Mouse (Mus musculus): ENCODE measurements at regions not wholly inside any gene's neighbourhood (a gene's known extent, or its start where the extent isn't known, plus 50 kb on each side); places are given as distances from the start of the nearest gene placed in this dataset.

- no peak for ATAC-seq (replicated peaks; ENCODE audit: poor library complexity, severe bottlenecking)
Observed at GRCm38 (mm10) chr16:86949681-86950080, 404.3 kb upstream of the N6amt1 start.

GRCm38 (mm10) chr16:86945531-86946144 is 408.3 kb upstream of the N6amt1 start:
- no peak for ATAC-seq (replicated peaks; ENCODE audit: poor library complexity, severe bottlenecking)

GRCm38 (mm10) chr16:86945058-86945457 is 408.9 kb upstream of the N6amt1 start:
- ATAC-seq (replicated peaks; ENCODE audit: poor library complexity, severe bottlenecking): no peak

GRCm38 (mm10) chr16:86934989-86935388 is 419.0 kb upstream of the N6amt1 start:
- no peak for ATAC-seq (replicated peaks; ENCODE audit: poor library complexity, severe bottlenecking)

- ATAC-seq (replicated peaks; ENCODE audit: poor library complexity, severe bottlenecking): no peak
Observed at GRCm38 (mm10) chr16:86932765-86933164, 421.2 kb upstream of the N6amt1 start.

- ATAC-seq (replicated peaks; ENCODE audit: poor library complexity, severe bottlenecking): no peak
Observed at GRCm38 (mm10) chr16:86897967-86898710, 455.8 kb upstream of the N6amt1 start.

- no peak for ATAC-seq (replicated peaks; ENCODE audit: poor library complexity, severe bottlenecking)
Observed at GRCm38 (mm10) chr16:86894982-86895381, 459.0 kb upstream of the N6amt1 start.

- no peak for ATAC-seq (replicated peaks; ENCODE audit: poor library complexity, severe bottlenecking)
Observed at GRCm38 (mm10) chr16:86894333-86894732, 459.7 kb upstream of the N6amt1 start.

- no peak for ATAC-seq (replicated peaks; ENCODE audit: poor library complexity, severe bottlenecking)
Observed at GRCm38 (mm10) chr16:86888421-86888820, 465.6 kb upstream of the N6amt1 start.

GRCm38 (mm10) chr16:86887605-86888004 is 466.4 kb upstream of the N6amt1 start:
- ATAC-seq (replicated peaks; ENCODE audit: poor library complexity, severe bottlenecking): no peak

- no peak for ATAC-seq (replicated peaks; ENCODE audit: poor library complexity, severe bottlenecking)
Observed at GRCm38 (mm10) chr16:86883862-86884261, 470.1 kb upstream of the N6amt1 start.

GRCm38 (mm10) chr16:86882529-86882928 is 471.5 kb upstream of the N6amt1 start:
- no peak for ATAC-seq (replicated peaks; ENCODE audit: poor library complexity, severe bottlenecking)

GRCm38 (mm10) chr16:86881583-86881982 is 472.4 kb upstream of the N6amt1 start:
- no peak for ATAC-seq (replicated peaks; ENCODE audit: poor library complexity, severe bottlenecking)

- ATAC-seq (replicated peaks; ENCODE audit: poor library complexity, severe bottlenecking): no peak
Observed at GRCm38 (mm10) chr16:86860828-86861227, 493.2 kb upstream of the N6amt1 start.

GRCm38 (mm10) chr16:86855891-86856290 is 498.1 kb upstream of the N6amt1 start:
- ATAC-seq (replicated peaks; ENCODE audit: poor library complexity, severe bottlenecking): no peak

- ATAC-seq (replicated peaks; ENCODE audit: poor library complexity, severe bottlenecking): no peak
Observed at GRCm38 (mm10) chr16:86855312-86855711, 498.7 kb upstream of the N6amt1 start.

- ATAC-seq (replicated peaks; ENCODE audit: poor library complexity, severe bottlenecking): no peak
Observed at GRCm38 (mm10) chr16:86853398-86853797, 500.6 kb upstream of the N6amt1 start.

- no peak for ATAC-seq (replicated peaks; ENCODE audit: poor library complexity, severe bottlenecking)
Observed at GRCm38 (mm10) chr16:86838457-86839337, 515.3 kb upstream of the N6amt1 start.

GRCm38 (mm10) chr16:86827645-86828044 is 526.3 kb upstream of the N6amt1 start:
- ATAC-seq (replicated peaks; ENCODE audit: poor library complexity, severe bottlenecking): no peak

GRCm38 (mm10) chr16:86826641-86827040 is 527.3 kb upstream of the N6amt1 start:
- no peak for ATAC-seq (replicated peaks; ENCODE audit: poor library complexity, severe bottlenecking)

GRCm38 (mm10) chr16:86823496-86823895 is 530.5 kb upstream of the N6amt1 start:
- no peak for ATAC-seq (replicated peaks; ENCODE audit: poor library complexity, severe bottlenecking)

All from granulocyte monocyte progenitor cell, adult 5-6 weeks (primary cell).